Mouse (Mus musculus) adrenal gland, postnatal 25 days (tissue): Measurements from ENCODE around the gene Ush1g. TPM values are rescaled to one million over a fixed set of nuclear protein-coding genes. Genes with fewer than 3 reads are reported as not detected.

Experiments used
- DNase-seq: peaks from one replicate; pipeline ENCODE4 v3.0.0; 2021; ENCODE audit warnings: mixed read lengths
- total RNA-seq: library from RNA; stranded (reverse); gene quantifications from 2 replicates; pipeline ENCODE4 v1.2.3, GENCODE M21; 2021

The Ush1g gene
- total RNA-seq, 1 experiment from 2014 or later = 0.79 TPM

DNA sequence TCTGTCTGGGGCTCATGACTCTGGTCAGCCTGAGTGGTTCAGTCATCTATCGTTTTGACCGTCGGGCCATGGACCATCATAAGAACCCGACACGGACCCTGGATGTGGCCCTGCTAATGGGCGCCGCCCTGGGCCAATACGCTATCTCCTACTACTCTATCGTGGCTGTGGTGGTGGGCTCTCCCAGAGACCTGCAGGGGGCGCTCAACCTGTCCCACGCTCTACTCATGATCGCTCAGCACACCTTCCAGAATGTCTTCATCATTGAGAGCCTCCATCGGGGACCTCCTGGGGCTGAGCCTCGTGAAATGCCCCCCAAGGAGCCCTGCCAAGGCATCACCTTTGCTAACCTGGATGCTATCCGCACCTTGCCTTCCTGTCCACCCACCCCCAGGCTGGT, 7.5 kb upstream of the Ush1g start:
- no peak for DNase-seq

DNA sequence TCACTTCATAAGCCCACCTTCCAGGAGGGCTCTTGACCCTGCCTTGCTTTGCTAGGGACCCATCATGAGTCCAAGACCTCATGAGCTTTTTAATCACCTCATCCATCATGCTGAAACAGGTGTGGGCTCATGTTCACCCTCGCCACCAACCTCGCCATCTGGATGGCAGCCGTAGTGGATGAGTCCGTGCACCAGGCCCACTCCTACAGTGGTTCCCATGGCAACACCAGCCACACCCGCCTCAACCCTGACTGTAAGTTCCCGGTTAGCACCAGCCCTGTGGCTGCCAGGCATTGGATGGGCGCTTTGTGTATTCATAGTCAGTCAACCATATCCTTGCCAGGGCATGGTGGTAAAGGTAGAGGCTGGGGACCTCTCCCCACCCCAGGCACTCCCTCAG, 4.9 kb upstream of the Ush1g start:
- DNase-seq = no peak

- no peak for DNase-seq
These were observed 1.5 kb upstream of the Ush1g start for GRCm38 (mm10) chr11:115323354-115323753.

DNA sequence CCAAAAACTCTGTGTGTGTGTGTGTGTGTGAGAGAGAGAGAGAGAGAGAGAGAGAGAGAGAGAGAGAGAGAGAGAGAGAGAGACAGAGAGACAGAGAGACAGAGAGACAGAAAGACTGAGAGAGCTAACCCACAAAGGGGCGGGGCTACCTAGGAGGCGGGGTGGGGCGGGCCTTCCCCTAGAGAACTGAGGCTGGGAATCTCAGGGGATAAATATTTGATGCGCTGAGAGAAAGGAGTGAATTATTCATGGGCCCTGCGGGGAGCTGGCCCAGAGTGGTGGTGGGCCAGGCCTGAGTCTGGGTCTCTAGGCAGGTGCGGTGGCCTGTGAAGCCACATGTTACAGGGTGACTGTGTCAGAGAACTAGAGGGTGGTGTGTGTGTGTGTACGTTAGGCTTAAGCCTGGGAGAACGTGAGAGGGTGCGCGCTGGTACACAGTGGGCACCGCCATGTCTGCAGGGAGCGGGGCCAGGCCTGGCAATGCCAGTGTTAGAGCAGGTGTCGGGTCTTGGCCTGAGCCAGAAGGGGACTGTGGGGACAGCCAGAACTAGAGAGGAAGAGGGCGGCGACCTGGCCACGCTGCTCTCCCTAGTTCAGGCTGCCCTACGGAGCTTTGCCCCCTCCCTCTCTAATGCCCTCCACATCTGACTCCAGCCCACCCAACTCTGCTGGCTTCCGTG, 2.0 kb downstream of the Ush1g start:
- no peak for DNase-seq

GRCm38 (mm10) chr11:115318245-115319027, 3.4 kb downstream of the Ush1g start:
- no peak for DNase-seq

DNA sequence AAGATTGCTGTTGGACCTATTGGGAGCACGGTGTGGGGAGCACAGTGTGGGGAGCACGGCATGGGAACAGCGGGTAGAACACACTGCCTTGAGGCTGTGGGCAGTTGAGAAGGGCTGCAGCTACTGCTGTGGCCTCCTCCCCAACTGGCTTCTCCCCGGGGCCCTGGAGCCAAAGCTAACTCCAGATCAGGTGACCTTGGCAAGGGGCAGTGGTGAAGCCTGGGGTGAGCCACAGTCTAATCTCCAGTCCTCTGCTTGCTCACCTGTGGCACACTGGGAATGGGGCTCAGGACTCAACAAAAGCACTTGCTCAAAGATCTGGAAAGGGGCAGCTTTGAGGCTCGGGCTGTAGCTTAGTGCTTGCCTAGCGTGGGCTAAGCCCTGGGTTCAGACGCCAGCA, 4.6 kb downstream of the Ush1g start:
- no peak for DNase-seq

- DNase-seq = no peak
These were observed 7.6 kb downstream of the Ush1g start for GRCm38 (mm10) chr11:115314249-115314648.

- no peak for DNase-seq
These were observed 13.1 kb downstream of the Ush1g start for GRCm38 (mm10) chr11:115308781-115309180.

DNA sequence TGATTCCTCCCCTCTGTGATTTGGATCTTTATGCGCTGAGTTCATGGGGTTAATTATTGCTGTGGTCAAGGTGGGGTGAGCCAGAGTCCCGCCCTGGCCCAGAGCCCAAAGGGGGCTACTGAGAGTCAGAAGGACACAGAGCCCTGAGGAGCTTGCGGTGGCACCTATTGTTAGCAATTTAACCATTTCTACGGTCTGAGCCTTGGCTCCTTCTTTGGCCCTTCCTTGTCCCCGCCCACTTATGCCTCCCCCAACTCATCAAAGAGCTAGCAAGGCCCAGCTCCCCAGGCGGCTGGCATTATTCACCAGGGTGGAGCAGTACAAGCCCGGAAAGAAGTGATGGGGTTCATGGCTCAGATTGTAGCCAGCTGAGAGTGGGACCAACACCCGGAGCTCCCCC, 15.0 kb downstream of the Ush1g start, which contains the start of gene Otop2:
Gene Otop2 (plus strand): TSS at position 301 of the 400 bp plus-strand sequence.
- DNase-seq = no peak

GRCm38 (mm10) chr11:115303167-115303566, 18.7 kb downstream of the Ush1g start:
- DNase-seq = no peak

- no peak for DNase-seq
These were observed 20.5 kb downstream of the Ush1g start for GRCm38 (mm10) chr11:115301351-115301750.

DNA sequence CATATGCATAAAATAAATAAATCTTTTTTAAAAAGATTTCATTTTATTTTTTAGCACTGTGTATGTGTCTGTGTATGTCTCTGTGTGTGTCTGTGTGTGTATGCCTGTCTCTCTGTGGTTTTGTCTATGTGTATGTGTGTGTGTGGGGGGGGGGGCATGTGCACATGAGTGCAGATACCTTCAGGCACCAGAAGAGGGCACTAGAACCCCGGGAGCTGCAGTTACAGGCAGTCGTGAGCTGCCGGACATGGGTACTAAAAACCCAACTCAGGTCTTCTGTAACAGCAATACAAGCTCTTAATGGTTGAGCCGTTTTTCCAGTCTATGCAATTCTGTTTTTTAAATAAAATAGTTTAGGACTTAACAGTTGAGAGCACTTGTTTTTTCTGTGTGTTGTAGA, 21.1 kb downstream of the Ush1g start:
- no peak for DNase-seq

GRCm38 (mm10) chr11:115298160-115298559, 23.7 kb downstream of the Ush1g start:
- DNase-seq = no peak

GRCm38 (mm10) chr11:115297214-115297826, 24.5 kb downstream of the Ush1g start, which contains the start of gene Fads6:
Fads6 (minus strand) TSS chr11:115297663.
- peak; percentile 83 for DNase-seq

DNA sequence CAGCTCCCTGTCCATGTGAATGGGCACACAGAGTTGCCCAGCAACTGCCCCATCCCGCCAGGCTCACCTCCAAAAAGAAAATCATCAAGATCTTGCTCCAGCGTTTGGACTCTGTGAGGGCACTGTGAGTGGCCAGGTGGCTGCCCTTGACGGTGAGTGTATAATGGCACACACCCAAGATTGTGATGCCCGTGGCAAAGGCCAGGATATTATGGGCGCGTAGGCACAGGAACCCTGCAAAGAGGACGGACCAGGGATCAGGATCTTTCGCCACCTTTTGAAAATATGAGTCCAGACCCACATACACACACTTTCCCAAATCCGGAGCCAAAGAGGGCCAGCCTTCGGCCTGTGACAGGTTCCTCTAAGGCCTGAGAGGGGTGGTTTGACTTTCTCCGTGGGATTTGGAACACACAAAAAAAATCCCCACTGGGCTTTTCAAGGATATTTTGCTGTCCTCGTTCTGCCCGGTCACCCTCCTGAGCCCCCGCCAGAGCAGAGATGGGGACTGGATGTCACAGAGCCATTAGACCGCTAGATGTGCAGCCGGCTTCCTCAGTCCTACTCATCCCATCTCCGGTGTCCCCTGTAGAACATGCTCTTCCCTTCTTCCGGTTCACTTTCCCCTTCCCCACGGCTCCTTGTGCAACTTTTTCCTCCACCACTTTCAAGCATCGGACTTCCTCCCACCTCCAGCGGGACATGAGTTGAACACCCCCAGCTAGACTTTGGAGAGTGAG, 25.2 kb downstream of the Ush1g start:
- peak; percentile 39 for DNase-seq

DNA sequence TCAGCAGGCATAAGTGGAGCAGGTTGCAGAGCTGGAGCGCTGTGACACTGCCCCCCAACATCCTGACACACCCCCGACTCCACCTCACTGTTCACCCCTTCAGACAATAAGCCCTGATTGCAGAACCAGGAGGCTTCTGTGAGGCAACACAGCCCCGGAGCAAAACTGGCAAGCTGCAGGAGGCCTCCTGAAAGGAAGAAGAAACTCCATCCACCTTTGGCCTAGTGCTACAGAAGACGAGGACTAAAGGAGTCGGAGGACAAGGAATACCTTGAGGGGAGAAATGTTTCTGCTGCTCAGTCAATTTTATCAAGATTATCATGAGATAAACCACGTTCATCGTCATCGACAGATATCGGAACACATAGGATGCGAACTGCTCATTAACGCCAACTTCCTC, 25.9 kb downstream of the Ush1g start:
- no peak for DNase-seq

DNA sequence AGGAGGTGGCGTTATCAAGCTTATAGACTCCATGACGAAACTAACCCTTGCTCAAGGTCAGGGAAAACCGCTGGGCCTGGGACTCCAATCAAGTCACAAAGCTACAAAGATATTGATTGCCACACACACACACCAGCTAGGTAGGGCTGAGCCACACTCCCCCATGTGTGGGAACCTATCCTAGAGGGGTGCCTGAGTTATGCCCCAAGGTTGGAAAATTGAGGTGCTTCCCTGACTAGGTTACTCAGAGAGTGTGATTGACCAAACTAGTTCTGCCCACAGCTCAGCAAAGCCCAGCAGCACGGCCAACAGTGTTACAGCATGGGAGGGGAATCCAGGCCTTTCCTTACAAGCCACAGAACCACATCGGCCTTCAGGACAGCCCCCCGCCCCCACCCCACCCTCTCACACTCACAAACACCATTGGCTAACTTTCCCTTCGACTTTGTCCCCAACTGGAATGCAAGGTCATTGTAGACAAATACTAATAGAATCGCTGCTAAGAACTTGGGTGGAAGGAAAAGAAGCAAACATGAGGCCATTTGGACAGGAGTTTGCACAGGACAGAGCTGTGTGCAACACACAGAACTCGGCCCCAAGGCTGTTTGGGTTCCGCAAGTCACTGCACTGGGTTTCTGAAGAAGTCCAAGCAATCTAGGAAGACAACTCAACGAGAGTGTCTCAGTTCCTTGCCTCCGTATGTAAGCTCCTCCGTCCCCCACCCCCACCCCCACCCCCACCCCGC, 29.0 kb downstream of the Ush1g start:
- DNase-seq = no peak

DNA sequence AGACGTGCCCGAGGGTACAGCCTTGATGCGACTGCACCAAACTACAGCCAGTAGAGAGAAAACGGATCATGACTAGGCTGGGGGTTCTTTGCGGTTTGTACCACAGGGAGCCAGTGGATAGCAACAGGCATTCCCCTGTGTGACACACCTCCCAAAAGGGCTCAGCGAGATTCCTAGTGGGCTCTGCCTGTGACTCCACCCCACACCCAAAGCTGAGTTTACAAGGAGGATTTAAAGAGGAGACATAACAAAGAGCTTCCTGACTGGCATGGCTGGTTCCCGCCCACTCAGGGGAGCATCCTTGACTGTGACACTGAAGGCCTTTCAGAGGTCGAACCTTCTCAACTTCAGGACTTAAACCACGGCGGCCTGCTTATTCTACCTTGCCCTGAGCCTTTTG, 30.3 kb downstream of the Ush1g start:
- DNase-seq = no peak

DNA sequence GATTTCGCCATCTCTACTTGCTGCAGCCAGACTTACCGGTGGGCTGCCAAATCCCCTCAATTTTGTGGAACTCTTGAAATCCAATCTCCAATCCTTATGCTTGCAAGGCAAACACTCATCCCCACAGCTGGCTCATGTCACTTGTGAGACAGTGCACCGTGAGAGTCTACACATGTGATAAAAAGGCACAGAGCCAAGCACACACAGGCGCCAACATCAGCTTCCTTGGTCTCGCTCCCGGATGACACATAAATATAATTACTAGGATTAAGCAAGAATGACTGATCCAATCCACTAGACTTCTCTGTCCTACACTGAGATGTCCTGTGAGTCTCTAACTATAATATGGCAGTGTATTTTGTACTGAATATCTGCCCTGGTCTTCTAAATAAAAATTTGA, 30.9 kb downstream of the Ush1g start:
- peak; percentile 54 for DNase-seq

DNA sequence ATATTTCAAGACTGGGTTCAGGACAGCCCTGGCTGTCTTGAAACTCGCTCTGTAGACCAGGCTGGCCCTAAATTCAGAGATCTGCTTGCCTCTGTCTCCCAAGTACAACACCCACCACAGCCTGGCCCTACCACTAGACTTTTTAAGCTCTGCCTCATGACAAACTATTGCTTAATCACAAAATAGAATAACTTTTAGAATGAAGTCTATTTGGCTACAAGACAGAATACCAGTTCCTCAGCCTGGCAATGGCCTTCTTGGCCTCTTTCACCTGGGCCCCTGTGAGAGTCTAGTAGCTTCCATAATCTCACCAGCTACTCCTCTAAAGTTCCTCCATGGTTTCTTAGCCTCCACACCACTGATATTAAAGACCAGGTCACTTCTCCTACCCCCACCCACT, 31.5 kb downstream of the Ush1g start:
- DNase-seq = no peak

DNA sequence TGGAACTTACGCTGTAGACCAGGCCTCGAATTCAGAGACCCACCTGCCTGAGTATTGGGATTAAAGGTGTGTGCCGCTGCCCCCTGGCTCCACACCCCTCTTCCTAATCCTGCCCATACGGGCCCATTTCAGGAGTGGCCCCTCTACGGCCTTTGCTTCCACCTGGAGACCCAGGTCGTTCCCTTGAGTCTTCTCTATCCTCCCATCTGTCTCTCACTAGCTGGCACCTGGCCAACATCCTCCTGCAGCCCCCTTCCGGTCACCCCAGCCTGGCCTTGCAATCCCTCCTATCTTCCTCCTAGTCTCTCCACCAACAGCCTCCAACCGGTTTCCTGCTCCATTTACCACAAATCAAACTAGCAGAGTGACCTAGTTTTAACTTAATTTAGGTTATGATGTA, 32.0 kb downstream of the Ush1g start:
- DNase-seq = no peak

DNA sequence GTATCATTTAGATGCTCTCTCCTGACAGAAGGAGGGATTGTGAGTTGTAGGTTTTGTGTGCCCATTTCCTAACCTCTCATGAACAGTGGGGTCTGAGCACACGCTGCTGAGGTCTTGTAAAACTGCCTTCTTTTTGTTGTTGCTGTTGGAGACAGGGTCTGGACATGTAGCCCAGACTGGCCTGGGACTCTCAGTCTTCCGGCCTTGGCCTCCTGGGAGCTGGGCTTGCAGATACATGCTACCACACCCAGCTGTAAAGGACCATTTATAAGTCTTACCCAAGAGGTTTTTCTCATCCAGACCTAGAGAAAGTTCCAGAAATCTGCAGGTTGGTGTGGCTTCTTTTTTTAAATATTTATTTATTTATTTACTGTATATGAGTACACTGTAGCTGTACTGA, 33.5 kb downstream of the Ush1g start:
- no peak for DNase-seq
